Mouse (Mus musculus): ENCODE results near the gene Mb21d2.

Gene Mb21d2

DNA sequence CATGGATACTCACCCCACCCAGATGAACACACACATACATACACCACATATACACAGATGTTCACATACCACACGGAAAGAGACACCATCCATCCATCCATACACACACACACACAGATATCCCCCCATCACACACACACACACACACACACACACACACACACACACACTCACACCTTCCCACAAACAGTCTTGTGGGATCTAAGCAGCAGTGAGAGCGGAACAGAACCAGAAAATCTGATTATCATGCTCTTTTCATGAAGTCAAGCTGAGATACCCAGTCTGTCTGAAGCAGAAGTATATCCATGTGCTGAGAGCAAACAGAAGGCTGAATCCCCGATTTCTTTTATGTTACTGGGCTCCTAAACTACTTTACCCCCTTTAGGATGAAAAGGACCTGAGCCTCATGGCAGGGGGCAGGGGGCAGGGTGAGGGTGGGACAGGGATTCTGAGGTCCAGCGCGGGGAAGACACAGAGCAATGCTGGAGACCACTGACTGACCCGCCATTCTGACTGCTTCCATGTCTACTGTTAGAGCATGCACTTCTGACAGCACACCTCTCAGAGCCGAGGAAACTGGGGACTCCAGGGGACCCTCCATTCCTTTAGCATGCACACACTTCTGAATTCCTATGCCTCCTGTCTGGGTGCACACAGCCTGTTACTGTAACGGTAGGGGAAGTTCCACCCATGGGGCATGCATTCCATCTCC is 62.7 kb downstream of the Mb21d2 start:
- no peak for DNase-seq (ENCODE audit: low read depth, low spot score)

- DNase-seq (ENCODE audit: low read depth, low spot score) = no peak
These were observed 65.9 kb downstream of the Mb21d2 start for GRCm38 (mm10) chr16:28863616-28864015.

GRCm38 (mm10) chr16:28862093-28862492 is 67.4 kb downstream of the Mb21d2 start:
- no peak for DNase-seq (ENCODE audit: low read depth, low spot score)

DNA sequence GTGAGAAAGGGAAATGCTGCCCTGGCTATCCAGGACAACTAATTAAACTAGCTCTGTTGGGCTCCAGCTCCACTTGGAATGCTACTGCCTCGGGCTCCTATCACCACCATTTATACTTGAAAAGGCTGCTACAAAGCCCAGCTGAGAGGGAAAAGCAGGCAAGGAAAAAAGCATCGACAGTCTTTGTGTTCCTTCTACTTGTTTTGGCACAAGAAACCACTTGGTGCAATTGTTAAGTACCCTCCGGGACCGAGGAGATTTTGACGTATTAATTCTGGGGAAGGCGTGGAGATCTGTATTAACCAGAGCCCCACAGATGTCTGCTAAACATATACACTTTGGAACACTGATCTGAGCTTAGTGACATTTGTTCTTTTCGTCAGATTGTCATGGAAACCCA is 69.8 kb downstream of the Mb21d2 start:
- DNase-seq (ENCODE audit: low read depth, low spot score) = no peak

DNA sequence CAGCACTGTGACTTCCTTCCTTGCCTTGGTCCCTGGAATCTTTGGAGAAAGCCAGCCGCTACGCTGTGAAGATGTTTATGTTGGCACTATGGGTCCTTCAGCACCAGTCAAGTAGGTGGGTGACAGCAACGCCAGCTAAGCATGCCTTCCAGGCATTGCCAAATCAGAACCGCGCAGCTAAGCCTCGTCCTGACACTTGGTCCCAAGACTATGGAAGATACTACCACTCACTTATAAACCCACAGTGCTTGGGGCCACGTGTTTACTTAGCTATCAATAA is 70.5 kb downstream of the Mb21d2 start:
- no peak for DNase-seq (ENCODE audit: low read depth, low spot score)

- DNase-seq (ENCODE audit: low read depth, low spot score) = no peak
These were observed 71.1 kb downstream of the Mb21d2 start for GRCm38 (mm10) chr16:28858210-28859008.

GRCm38 (mm10) chr16:28851409-28851821 is 78.1 kb downstream of the Mb21d2 start:
- peak; percentile 56 for DNase-seq (ENCODE audit: low read depth, low spot score)

DNA sequence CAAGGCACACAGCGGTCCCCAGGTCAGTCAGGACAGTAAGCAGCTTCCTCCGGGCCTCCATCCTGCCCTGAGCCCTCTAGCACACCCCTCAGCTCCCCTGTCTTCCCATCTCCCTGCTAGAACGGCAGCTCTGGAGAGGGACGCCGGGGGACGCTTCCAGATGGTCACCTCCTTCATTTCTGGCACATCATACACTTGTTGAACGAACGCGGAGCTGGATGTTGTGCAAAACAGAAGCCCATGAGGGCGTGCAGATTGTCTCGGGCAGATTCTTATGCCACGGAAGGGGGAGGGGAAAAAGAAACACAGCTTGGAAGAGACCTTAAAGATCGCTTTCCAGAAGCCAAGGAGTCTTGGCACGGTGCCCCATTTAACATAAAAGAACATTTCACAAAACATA is 78.6 kb downstream of the Mb21d2 start:
- DNase-seq (ENCODE audit: low read depth, low spot score) = no peak

DNA sequence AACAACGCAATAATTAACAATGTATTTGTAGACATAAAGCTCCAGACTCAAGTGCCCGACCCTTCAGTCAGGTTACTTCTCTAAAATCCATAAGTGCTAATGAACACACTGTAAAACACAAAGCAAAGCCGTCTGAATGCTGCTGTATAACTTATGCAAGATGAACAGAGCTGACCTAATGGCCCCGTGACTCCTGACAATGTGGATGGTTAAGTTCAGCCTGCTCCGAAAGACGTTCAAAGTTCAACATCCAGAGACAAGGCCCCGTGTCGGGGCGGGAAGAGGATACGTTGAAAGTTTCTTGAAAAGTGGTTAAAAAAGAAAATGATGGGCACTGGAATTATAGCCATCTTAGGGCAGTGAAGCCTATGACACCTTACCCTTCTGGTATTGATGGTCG is 83.3 kb downstream of the Mb21d2 start:
- no peak for DNase-seq (ENCODE audit: low read depth, low spot score)

DNA sequence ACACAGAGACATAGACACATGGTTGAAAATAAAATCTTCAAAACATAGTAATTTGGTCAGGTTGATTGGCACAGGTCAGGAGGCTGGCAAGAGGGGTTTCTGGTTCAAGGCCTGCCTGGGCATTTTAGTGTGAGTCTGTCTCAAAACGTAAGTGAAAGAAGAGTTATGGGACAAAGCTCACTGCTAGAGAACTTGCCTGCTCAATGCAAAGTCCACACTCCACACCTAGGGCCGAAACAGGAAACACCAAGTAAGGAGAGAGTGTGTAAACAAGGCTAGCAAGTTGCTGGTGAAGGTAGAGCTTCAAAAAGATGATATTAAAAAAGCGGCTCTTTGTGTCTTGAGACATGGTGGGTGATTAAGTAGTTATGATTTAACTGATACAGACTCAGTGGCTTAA is 84.1 kb downstream of the Mb21d2 start:
- no peak for DNase-seq (ENCODE audit: low read depth, low spot score)

- no peak for DNase-seq (ENCODE audit: low read depth, low spot score)
These were observed 88.4 kb downstream of the Mb21d2 start for GRCm38 (mm10) chr16:28841102-28841501.

DNA sequence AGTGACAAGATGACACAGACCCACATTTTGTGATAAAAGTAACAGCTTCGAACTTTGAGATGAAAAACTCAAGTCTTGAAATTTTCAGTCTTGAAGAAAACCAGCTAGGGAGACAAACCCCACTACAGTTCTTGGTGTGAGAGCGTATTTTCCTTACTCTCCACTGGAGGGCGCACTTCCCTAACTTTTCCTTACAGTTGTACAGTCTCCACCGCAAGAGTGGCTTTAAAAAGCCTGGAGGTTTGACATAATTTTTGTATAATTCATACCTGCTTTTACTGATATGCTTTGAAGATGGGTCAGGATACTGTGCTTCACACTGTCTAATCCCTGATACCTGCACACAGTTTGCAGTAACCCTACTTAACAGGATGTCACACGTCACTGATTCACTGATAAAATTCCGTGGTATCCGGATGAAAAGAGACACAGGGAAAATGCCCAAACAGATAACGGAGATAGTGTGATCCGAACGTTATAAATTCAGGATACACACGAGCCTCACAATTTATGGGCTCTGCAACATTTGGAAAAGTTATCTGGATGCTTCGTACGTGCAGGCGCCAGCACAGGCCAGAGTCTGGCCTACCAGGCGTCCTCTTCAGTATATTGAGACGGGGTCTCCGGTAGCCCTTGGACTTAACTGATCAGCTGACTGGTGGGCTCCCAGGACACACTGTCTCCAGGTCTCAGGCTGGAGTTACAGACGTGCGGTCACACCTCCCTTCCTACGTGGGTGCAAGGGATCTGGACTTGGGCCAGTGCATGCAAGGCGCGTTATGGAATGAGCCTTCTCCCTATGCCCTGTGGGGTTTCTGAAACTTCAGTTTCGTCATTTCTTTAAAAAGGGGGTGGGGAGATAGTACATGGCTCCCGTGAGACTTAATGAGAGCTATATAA is 89.1 kb downstream of the Mb21d2 start:
- DNase-seq (ENCODE audit: low read depth, low spot score) = no peak

DNA sequence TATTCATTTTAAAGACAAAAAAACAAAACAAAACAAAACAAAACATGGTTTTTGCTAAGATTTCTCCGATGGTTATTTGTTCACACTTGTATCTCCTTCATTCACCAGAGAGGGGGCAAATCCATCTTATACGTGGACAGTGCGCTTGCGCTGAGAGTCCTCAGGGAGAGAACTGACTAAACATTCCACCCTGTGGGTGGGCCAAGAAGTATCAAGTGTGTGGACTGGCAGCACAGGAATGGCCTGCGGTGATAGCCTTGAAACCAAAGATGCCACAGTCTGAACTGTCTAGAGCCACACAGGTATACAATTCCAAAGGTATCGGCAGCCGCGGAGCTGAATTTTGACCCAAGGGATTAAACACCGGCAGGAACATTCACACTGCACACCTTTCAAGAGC is 89.9 kb downstream of the Mb21d2 start:
- DNase-seq (ENCODE audit: low read depth, low spot score) = no peak

GRCm38 (mm10) chr16:28838016-28838415 is 91.5 kb downstream of the Mb21d2 start:
- DNase-seq (ENCODE audit: low read depth, low spot score) = no peak

- DNase-seq (ENCODE audit: low read depth, low spot score) = no peak
These were observed 97.3 kb downstream of the Mb21d2 start for GRCm38 (mm10) chr16:28832085-28832635.

DNA sequence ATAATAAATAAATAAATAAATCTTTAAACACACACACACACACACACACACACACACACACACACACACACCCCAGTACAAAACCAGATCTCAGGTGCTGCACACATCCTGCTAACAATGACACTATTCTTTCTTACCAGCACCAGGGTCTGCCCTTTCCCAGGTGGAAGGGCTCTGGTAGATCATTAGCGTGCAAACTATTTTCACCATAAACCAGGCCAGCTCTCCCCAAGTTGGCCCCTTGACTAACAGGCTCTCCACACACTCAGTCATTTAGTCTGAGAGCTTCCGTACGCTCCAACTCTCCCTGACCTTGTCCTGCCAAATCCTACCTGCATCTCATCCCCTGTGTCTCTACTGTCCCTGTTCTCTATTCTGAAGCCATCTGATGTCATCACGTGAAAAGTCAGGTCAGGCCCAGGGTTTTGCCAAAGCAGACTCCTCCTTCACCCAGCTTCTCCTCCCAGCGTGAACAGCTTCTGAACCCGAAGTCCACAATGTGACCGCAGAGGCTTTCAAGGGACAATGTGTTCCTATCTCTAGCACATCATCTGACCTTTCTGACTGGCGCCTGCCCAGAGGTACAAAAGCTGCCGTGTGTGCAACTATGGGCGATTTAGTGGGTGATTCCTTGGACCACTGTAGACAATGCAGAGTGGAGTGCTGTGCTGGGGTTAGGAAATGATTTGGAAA is 100.1 kb downstream of the Mb21d2 start:
- no peak for DNase-seq (ENCODE audit: low read depth, low spot score)

DNA sequence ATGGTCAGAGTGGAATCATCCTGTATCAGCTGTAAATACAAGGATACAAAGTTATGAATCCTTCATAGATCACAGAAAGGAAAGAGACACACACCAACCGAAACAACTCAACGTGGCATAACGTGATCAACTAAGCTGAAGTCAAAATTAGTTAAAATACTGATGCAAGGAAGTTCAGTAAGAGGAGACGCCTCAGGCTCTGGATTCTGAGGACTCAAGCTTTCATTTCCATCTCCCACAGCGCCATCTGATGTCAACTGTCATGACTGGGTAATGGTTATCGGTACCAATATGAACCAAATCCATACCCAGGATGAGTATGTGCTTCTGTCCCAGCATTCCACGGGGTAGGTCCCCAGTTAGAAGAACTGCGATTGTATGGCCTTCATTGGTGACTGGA is 104.7 kb downstream of the Mb21d2 start:
- no peak for DNase-seq (ENCODE audit: low read depth, low spot score)

GRCm38 (mm10) chr16:28821774-28822173 is 107.7 kb downstream of the Mb21d2 start:
- no peak for DNase-seq (ENCODE audit: low read depth, low spot score)

DNA sequence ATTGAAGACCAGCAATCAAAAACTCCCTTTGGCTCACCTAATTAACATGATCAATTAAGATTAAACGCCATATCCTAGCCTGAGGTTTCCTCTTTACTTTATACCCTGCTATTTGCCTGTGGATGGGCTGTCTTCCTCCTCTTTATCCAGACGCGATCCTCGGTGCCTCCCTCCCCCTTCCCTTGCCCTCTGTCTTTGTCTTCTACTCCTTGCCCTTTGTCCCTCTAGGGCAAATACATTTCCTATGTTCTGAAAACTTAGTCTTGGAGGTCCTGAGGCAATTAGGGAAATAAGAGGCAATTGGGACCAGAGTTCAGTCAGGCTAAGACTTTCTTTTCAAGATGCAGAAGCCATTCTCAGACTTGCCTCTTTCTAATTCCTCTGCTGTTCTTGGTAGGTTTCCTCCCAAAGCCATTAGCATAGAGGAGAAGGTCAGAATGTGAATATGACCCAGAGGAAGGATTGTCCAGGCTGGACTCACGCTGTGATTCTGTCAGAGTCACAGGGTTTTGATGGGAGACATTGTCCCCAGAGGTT is 110.7 kb downstream of the Mb21d2 start:
- DNase-seq (ENCODE audit: low read depth, low spot score) = no peak

DNA sequence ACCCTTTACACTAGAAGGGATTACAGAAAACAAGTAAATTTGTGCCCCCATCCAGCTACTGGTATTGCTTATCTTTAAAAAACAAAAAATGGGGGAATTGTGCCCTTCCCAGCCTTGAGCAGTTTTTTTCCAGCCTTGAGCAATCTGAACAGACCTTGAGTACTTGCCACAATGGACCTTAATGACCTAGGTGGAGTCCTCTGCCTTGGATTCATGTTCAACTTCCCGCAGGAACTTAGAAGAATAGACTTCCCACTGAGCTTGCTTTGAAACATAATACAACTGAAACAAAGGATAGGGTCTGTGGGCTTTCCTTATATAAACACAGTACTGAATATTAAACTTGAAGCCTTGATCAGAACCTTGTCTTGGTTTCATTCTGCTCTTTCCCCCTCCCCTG is 116.2 kb downstream of the Mb21d2 start:
- no peak for DNase-seq (ENCODE audit: low read depth, low spot score)

- DNase-seq (ENCODE audit: low read depth, low spot score) = no peak
These were observed 120.4 kb downstream of the Mb21d2 start for GRCm38 (mm10) chr16:28809089-28809488.
